Mouse (Mus musculus) neutrophil, adult 5-6 weeks (primary cell): ENCODE results near the gene Fntb. TPM values are rescaled to one million over a fixed set of nuclear protein-coding genes. Genes with fewer than 3 reads are reported as not detected.

Source experiments
- ATAC-seq: fragments of 151-379, 151-347 bp; 2 replicates; pipeline ENCODE4 v1.8.0; 2017; ENCODE audit warnings: mild to moderate bottlenecking, moderate TSS enrichment; ENCODE audit not compliant: insufficient number of reproducible peaks, poor library complexity, low FRiP score, severe bottlenecking; ENCODE audit errors: extremely low read depth
- total RNA-seq: library from RNA; stranded (forward); fragments of 200-1000 nt; gene quantifications from 2 replicates; pipeline ENCODE4 v1.2.3, GENCODE M21; 2017

The Fntb gene
- total RNA-seq, 1 experiment from 2014 or later: 6.2 TPM

GRCm38 (mm10) chr12:76784056-76784619 lies 18.7 kb downstream of the Fntb start:
- ATAC-seq: no peak

GRCm38 (mm10) chr12:76790446-76791084 lies 25.2 kb downstream of the Fntb start:
- ATAC-seq: no peak

GRCm38 (mm10) chr12:76792540-76792939 lies 27.2 kb downstream of the Fntb start:
- ATAC-seq: 0 out of 2 replicates have a peak, but pooled peaks have one; percentile 2

- no peak for ATAC-seq
Measured at GRCm38 (mm10) chr12:76795350-76795749, 30.0 kb downstream of the Fntb start, which contains the start of gene Gpx2. TSS of gene Gpx2 (minus strand) at chr12:76795554.

- no peak for ATAC-seq
Measured at GRCm38 (mm10) chr12:76796938-76797539, 31.6 kb downstream of the Fntb start.

- ATAC-seq: no peak
Measured at GRCm38 (mm10) chr12:76798008-76798720, 32.8 kb downstream of the Fntb start.

GRCm38 (mm10) chr12:76803028-76803427 lies 37.6 kb downstream of the Fntb start:
- ATAC-seq: no peak

GRCm38 (mm10) chr12:76803700-76804252 lies 38.4 kb downstream of the Fntb start:
- ATAC-seq: peak; percentile 30; the same call in 1 of the 2 replicates

GRCm38 (mm10) chr12:76805056-76805811 lies 39.8 kb downstream of the Fntb start:
- no peak for ATAC-seq

GRCm38 (mm10) chr12:76807796-76808195 lies 42.4 kb downstream of the Fntb start:
- no peak for ATAC-seq

- ATAC-seq: no peak
Measured at GRCm38 (mm10) chr12:76810491-76810890, 45.1 kb downstream of the Fntb start.

GRCm38 (mm10) chr12:76811006-76811405 lies 45.6 kb downstream of the Fntb start:
- ATAC-seq: no peak

GRCm38 (mm10) chr12:76813543-76813942 lies 48.2 kb downstream of the Fntb start:
- ATAC-seq: no peak

GRCm38 (mm10) chr12:76814120-76814519 lies 48.7 kb downstream of the Fntb start:
- ATAC-seq: no peak

GRCm38 (mm10) chr12:76816720-76817119 lies 51.3 kb downstream of the Fntb start:
- no peak for ATAC-seq

- ATAC-seq: no peak
Measured at GRCm38 (mm10) chr12:76817176-76817575, 51.8 kb downstream of the Fntb start.

GRCm38 (mm10) chr12:76818120-76818519 lies 52.7 kb downstream of the Fntb start:
- no peak for ATAC-seq

- no peak for ATAC-seq
Measured at GRCm38 (mm10) chr12:76818908-76819307, 53.5 kb downstream of the Fntb start.

- no peak for ATAC-seq
Measured at GRCm38 (mm10) chr12:76819816-76820215, 54.4 kb downstream of the Fntb start.
